Mouse (Mus musculus) urinary bladder, postnatal 0 days (tissue): Measurements from ENCODE around the gene Trem1. TPM values are rescaled to one million over a fixed set of nuclear protein-coding genes. Genes with fewer than 3 reads are reported as not detected.

Source experiments
- polyA plus RNA-seq: library from polyadenylated mRNA; unstranded; fragments of >200 nt; fragmentation: Nextera tagmentation; extraction: Ambion mirVana; gene quantifications from 2 replicates; pipeline ENCODE4 v1.2.1, GENCODE M21; 2015

Gene Trem1
- 0.49 and 6.2 TPM in 2 replicates for polyA plus RNA-seq

GRCm38 (mm10) chr17:48232518-48232917, at the start of gene Trem1:
Gene Trem1 (plus strand): TSS chr17:48232768.

DNA sequence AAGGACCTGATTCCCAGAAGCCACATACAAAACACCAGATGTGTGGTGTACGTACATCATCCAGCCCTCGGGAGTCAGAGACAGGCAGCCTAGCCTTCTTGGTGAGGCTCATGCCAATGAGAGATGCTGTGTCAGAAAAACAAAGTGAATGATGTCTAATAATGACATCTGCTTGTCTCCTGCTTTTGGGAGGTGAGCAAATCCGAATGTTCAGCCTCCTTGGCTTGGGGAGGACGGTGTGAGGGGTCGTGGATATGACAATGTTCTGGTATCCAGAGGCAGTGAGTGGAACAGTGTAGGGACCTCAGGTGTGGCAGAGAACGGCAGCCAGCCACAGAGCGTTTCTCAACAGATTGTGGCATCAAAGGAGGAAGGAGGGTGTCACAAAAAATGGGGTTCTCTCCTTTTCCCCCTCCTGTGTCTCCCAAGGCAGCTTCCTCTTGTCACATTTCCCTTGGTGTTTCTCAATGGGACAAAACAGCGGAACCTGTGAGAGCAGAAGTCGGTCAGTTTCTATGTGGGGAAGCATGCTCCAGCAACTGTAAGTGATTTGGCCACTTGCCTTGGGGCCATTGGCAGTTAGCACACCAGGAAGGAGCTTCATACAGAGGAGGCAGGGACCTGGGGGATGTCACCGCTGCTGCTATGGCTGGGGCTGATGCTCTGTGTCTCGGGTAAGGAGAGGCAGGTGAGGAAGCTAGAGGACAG, 14.8 kb downstream of the Trem1 start, which contains the start of gene Trem3:
TSS of gene Trem3 (plus strand) at position 557 of the 708 bp plus-strand sequence.

GRCm38 (mm10) chr17:48263741-48264362, 31.3 kb downstream of the Trem1 start, which contains the start of gene Treml4:
Gene Treml4 (plus strand): TSS chr17:48264295.

Other genes with a start within 250 kb of the Trem1 start
- gene 1700122O11Rik, start 194.5 kb upstream of the Trem1 start, polyA plus RNA-seq, result not detected in 2 replicates
- not detected in 2 replicates for gene 1700067P10Rik, start 143.4 kb upstream of the Trem1 start, polyA plus RNA-seq
- gene 9830107B12Rik, start 86.5 kb upstream of the Trem1 start, polyA plus RNA-seq, result 0.08 TPM in 1 of 2 replicates, not detected in the other
- gene A530064D06Rik, start 65.5 kb upstream of the Trem1 start, polyA plus RNA-seq, result 0.48 and 3.5 TPM in 2 replicates
- gene Trem3, start 15.0 kb downstream of the Trem1 start, polyA plus RNA-seq, result 0.17 and 1.5 TPM in 2 replicates
- gene Treml4, start 31.5 kb downstream of the Trem1 start, polyA plus RNA-seq, result 0.18 TPM in 1 of 2 replicates, not detected in the other
- 0.06 and 0.10 TPM in 2 replicates for gene Treml2, start 66.7 kb downstream of the Trem1 start, polyA plus RNA-seq
- 0.40 and 1.8 TPM in 2 replicates for gene B430306N03Rik, start 83.4 kb downstream of the Trem1 start, polyA plus RNA-seq
- 4.4 and 8.9 TPM in 2 replicates for gene Trem2, start 113.6 kb downstream of the Trem1 start, polyA plus RNA-seq
- gene Treml1, start 127.1 kb downstream of the Trem1 start, polyA plus RNA-seq, result 0.34 and 2.5 TPM in 2 replicates
- gene Nfya, start 177.1 kb downstream of the Trem1 start, polyA plus RNA-seq, result 3.5 and 5.3 TPM in 2 replicates
- gene Oard1, start 177.2 kb downstream of the Trem1 start, polyA plus RNA-seq, result 31.9 and 33.2 TPM in 2 replicates
- 3.4 and 4.5 TPM in 2 replicates for gene Apobec2, start 200.2 kb downstream of the Trem1 start, polyA plus RNA-seq
- 0.31 and 2.8 TPM in 2 replicates for gene Tspo2, start 218.8 kb downstream of the Trem1 start, polyA plus RNA-seq
- 0.07 TPM in 1 of 2 replicates, not detected in the other for gene Unc5cl, start 222.1 kb downstream of the Trem1 start, polyA plus RNA-seq